Mouse (Mus musculus) bone marrow, adult 2 months (tissue): ENCODE results near the gene Bbs5. TPM values are rescaled to one million over a fixed set of nuclear protein-coding genes. Genes with fewer than 3 reads are reported as not detected.

Experiments used
- H3K27ac ChIP-seq: fragments of 200-500 bp; 2 replicates; pipeline ENCODE4 v1.5.1; 2012; ENCODE audit warnings: low read depth, mild to moderate bottlenecking, control low read depth, inconsistent platforms, low read length; ENCODE audit not compliant: control insufficient read depth, poor library complexity, insufficient read depth
- H3K4me1 ChIP-seq: fragments of 200-500 bp; 2 replicates; pipeline ENCODE4 v1.6.1; 2011; ENCODE audit warnings: low read length; ENCODE audit not compliant: control insufficient read depth, insufficient read depth
- H3K4me3 ChIP-seq: fragments of 200-500 bp; replicated peaks from 2 replicates; pipeline ENCODE3; 2011; ENCODE audit warnings: mild to moderate bottlenecking, low read depth, low read length, control low read depth; ENCODE audit not compliant: control insufficient read depth
- CTCF ChIP-seq: fragments of 200-500 bp; IDR thresholded peaks from 2 replicates; pipeline ENCODE4 v1.5.1; 2011; ENCODE audit warnings: low read length, control low read depth; ENCODE audit not compliant: control insufficient read depth, insufficient read depth
- POLR2A ChIP-seq: fragments of 200-500 bp; IDR thresholded peaks from 2 replicates; pipeline ENCODE4 v1.6.1; 2011; ENCODE audit warnings: low read depth, mild to moderate bottlenecking, control low read depth, low read length, borderline replicate concordance; ENCODE audit not compliant: control insufficient read depth
- WGBS: fragments of 180-500 bp; shearing (Covaris S2); methylation state at CpG from one replicate; pipeline ENCODE4 v1.1.7; 2018; 5-methylcytosine and 5-hydroxymethylcytosine counted together
- polyA plus RNA-seq: library from polyadenylated mRNA; stranded (reverse); fragments of >200 nt; gene quantifications from 2 replicates; pipeline ENCODE4 v1.2.4, GENCODE M21; 2011; ENCODE audit warnings: low replicate concordance; ENCODE audit not compliant: missing spikeins, insufficient read depth, insufficient read length

Gene Bbs5
- 5.6 TPM in 1 of 2 replicates, not detected in the other for polyA plus RNA-seq

- H3K4me1 ChIP-seq, result no peaks in the 10 kb centered on the region; the same call in 1 of the 2 replicates
- 4% methylated on average over 43 of the region's 43 CpGs for WGBS
- H3K27ac ChIP-seq, result no peak within 1 kb of the TSS
- no peak for TF ChIP-seq CTCF
- no peak for TF ChIP-seq POLR2A
- peak within 1 kb of the TSS; percentile 95 for H3K4me3 ChIP-seq
Observed at GRCm38 (mm10) chr2:69646726-69647490, at the start of gene Bbs5. Gene Bbs5, plus strand, starts transcription at chr2:69647171.

- H3K27ac ChIP-seq, result no peak overlapping the region
- H3K4me1 ChIP-seq, result no peaks in the 10 kb centered on the region
- no peak for TF ChIP-seq POLR2A
- TF ChIP-seq CTCF, result no peak
- WGBS, result 71% methylated on average over 7 of the region's 7 CpGs
- H3K4me3 ChIP-seq, result no peak overlapping the region
Observed at GRCm38 (mm10) chr2:69603726-69604393, 43.1 kb upstream of the Bbs5 start.

GRCm38 (mm10) chr2:69606621-69607020 lies 40.4 kb upstream of the Bbs5 start:
- Histone ChIP-seq H3K4me1 (no peaks in the 10 kb centered on the region), H3K27ac (no peak overlapping the region), H3K4me3 (no peak overlapping the region)
- 81% methylated on average over 3 of the region's 3 CpGs for WGBS
- TF ChIP-seq POLR2A, result no peak
- no peak for TF ChIP-seq CTCF

- Histone ChIP-seq H3K27ac (no peak overlapping the region), H3K4me3 (no peak overlapping the region), H3K4me1 (no peaks in the 10 kb centered on the region; the same call in 1 of the 2 replicates)
- WGBS, result 70% methylated on average over 10 of the region's 10 CpGs
- no peak for TF ChIP-seq POLR2A
- no peak for TF ChIP-seq CTCF
Observed at GRCm38 (mm10) chr2:69612237-69612636, 34.7 kb upstream of the Bbs5 start.

- 83% methylated on average over 9 of the region's 9 CpGs for WGBS
- H3K27ac ChIP-seq, result no peak overlapping the region
Observed at GRCm38 (mm10) chr2:69612716-69613115, 34.3 kb upstream of the Bbs5 start.

GRCm38 (mm10) chr2:69613237-69613636 lies 33.7 kb upstream of the Bbs5 start:
- WGBS, result 4% methylated on average over 4 of the region's 4 CpGs
- TF ChIP-seq POLR2A (no peak), CTCF (no peak)
- Histone ChIP-seq H3K4me1 (no peaks in the 10 kb centered on the region; the same call in 1 of the 2 replicates), H3K4me3 (no peak overlapping the region), H3K27ac (no peak overlapping the region)

More at GRCm38 (mm10) chr2:69612716-69613115, 34.3 kb upstream of the Bbs5 start:
- no peak for TF ChIP-seq POLR2A
- TF ChIP-seq CTCF, result no peak
- no peaks in the 10 kb centered on the region; the same call in 1 of the 2 replicates for H3K4me1 ChIP-seq
- no peak overlapping the region for H3K4me3 ChIP-seq

- Histone ChIP-seq H3K4me1 (peaks cover 2% of the 10 kb centered on the region; the same call in 1 of the 2 replicates), H3K4me3 (no peak overlapping the region), H3K27ac (no peak overlapping the region)
- TF ChIP-seq CTCF, result no peak
- no peak for TF ChIP-seq POLR2A
Observed at GRCm38 (mm10) chr2:69618336-69618735, 28.6 kb upstream of the Bbs5 start.

GRCm38 (mm10) chr2:69619286-69619685 lies 27.7 kb upstream of the Bbs5 start:
- Histone ChIP-seq H3K4me3 (no peak overlapping the region), H3K4me1 (peaks cover 2% of the 10 kb centered on the region; the same call in 1 of the 2 replicates), H3K27ac (no peak overlapping the region)
- TF ChIP-seq POLR2A (no peak), CTCF (no peak)

GRCm38 (mm10) chr2:69629215-69629614 lies 17.8 kb upstream of the Bbs5 start:
- Histone ChIP-seq H3K4me1 (no peaks in the 10 kb centered on the region), H3K27ac (no peak overlapping the region), H3K4me3 (no peak overlapping the region)
- WGBS, result 87% methylated on average over 17 of the region's 17 CpGs
- no peak for TF ChIP-seq CTCF
- no peak for TF ChIP-seq POLR2A
